ENCODE assay signal across 29 mouse cellular contexts in the genomic region with DNA sequence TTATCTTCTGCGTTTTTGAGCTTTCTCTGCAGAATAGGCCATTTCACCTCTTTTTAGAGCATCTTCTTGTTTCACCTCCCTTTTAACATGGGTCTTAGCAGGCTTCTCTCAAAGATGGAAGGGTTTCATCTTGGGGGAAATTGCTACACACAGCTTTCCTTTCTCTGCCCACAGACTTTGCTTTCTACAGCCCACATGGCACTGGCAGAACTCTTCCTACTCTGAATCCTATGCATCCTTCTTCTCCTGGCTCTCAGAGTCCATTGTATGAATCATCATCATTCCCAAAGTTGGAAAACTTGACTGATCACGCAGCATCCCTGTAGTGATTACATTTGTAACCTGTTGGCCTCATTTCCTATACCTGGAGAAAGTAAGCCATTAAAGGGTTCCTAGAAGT.
"Had no signal": no experiment of that assay in that cellular context is flagged by ENCODE, and none has a peak within 500 bp of the region (broad histone marks: within the 10 kb centered on the region; RNA-seq: fewer than 3 reads in every experiment).

No protein-coding gene starts in this region.

- H3K4me1 ChIP-seq: embryonic facial prominence, embryonic 12.5 days; embryonic facial prominence, embryonic 13.5 days; embryonic facial prominence, embryonic 15.5 days; forebrain, embryonic 10.5 days; forebrain, embryonic 12.5 days; forebrain, embryonic 13.5 days; forebrain, embryonic 15.5 days; heart, embryonic 10.5 days had no signal

- H3K27me3 ChIP-seq: embryonic facial prominence, embryonic 12.5 days; embryonic facial prominence, embryonic 13.5 days; embryonic facial prominence, embryonic 15.5 days; forebrain, embryonic 12.5 days; forebrain, embryonic 13.5 days; forebrain, embryonic 15.5 days had no signal

- H3K36me3 ChIP-seq: embryonic facial prominence, embryonic 10.5 days; embryonic facial prominence, embryonic 12.5 days; embryonic facial prominence, embryonic 13.5 days; embryonic facial prominence, embryonic 15.5 days; forebrain, embryonic 10.5 days; forebrain, embryonic 12.5 days; forebrain, embryonic 15.5 days; heart, embryonic 10.5 days had no signal

- H3K9me3 ChIP-seq: embryonic facial prominence, embryonic 10.5 days; embryonic facial prominence, embryonic 12.5 days; embryonic facial prominence, embryonic 13.5 days; embryonic facial prominence, embryonic 15.5 days; forebrain, embryonic 10.5 days; forebrain, embryonic 12.5 days; forebrain, embryonic 13.5 days; forebrain, embryonic 15.5 days; heart, embryonic 10.5 days had no signal

- H3K4me3 ChIP-seq: embryonic facial prominence, embryonic 10.5 days; embryonic facial prominence, embryonic 12.5 days; embryonic facial prominence, embryonic 13.5 days; embryonic facial prominence, embryonic 15.5 days; erythroblast, embryonic 14.5 days; forebrain, embryonic 10.5 days; forebrain, embryonic 12.5 days; forebrain, embryonic 13.5 days; forebrain, embryonic 15.5 days; gastrocnemius, adult 2 months; heart, adult 2 months; heart, embryonic 10.5 days had no signal

- H3K4me2 ChIP-seq: embryonic facial prominence, embryonic 12.5 days; embryonic facial prominence, embryonic 13.5 days; embryonic facial prominence, embryonic 15.5 days; forebrain, embryonic 12.5 days; forebrain, embryonic 13.5 days; forebrain, embryonic 15.5 days had no signal

- H3K27ac ChIP-seq: embryonic facial prominence, embryonic 10.5 days; embryonic facial prominence, embryonic 12.5 days; embryonic facial prominence, embryonic 13.5 days; embryonic facial prominence, embryonic 15.5 days; forebrain, embryonic 10.5 days; forebrain, embryonic 12.5 days; forebrain, embryonic 13.5 days; forebrain, embryonic 15.5 days; gastrocnemius, adult 2 months; heart, adult 2 months; heart, embryonic 10.5 days had no signal

- ATAC-seq: forebrain, embryonic 13.5 days; forebrain, embryonic 14.5 days; forebrain, embryonic 15.5 days; forebrain, embryonic 16.5 days; forebrain, postnatal 0 days had no signal

- H3K9ac ChIP-seq: embryonic facial prominence, embryonic 12.5 days; embryonic facial prominence, embryonic 13.5 days; embryonic facial prominence, embryonic 15.5 days; forebrain, embryonic 12.5 days; forebrain, embryonic 13.5 days; forebrain, embryonic 15.5 days; forebrain, postnatal 0 days had no signal

- DNase-seq: cerebellum, adult 2 months; cerebellum, adult 8-10 months; cerebellum, adult 9-10 months; cerebellum, adult 9-11 months; cerebellum, postnatal 10 days; cerebellum, postnatal 14 days; cerebellum, postnatal 25 days; cerebellum, postnatal 36 days; embryo, embryonic 11 days; forebrain, postnatal 0 days; gastrocnemius, adult 2 months; gastrocnemius, postnatal 10 days; gastrocnemius, postnatal 14 days; gastrocnemius, postnatal 25 days; gastrocnemius, postnatal 36 days; heart, adult 18-20 months; heart, adult 2 months had no signal
